Mouse (Mus musculus) kidney, adult 18-20 months (tissue): Measurements from ENCODE around the gene Vwa7.
"Not testable (repeated sequence)": the region's sequence is repeated elsewhere in the genome, so short reads cannot be mapped to it uniquely, and the experiment has no call there.

Source experiments
- DNase-seq: peaks from one replicate; pipeline ENCODE4 v3.0.0; 2021

Gene Vwa7

GRCm38 (mm10) chr17:35000717-35001451 is 15.5 kb upstream of the Vwa7 start, which contains the start of gene Vars:
TSS of gene Vars (plus strand) at chr17:35000987.
- DNase-seq = peak; percentile 91

- no peak for DNase-seq
Observed at GRCm38 (mm10) chr17:35001452-35002152, 14.8 kb upstream of the Vwa7 start.

GRCm38 (mm10) chr17:35002153-35002865 is 14.1 kb upstream of the Vwa7 start:
- DNase-seq = no peak

GRCm38 (mm10) chr17:35003022-35003838 is 13.1 kb upstream of the Vwa7 start:
- DNase-seq = no peak

GRCm38 (mm10) chr17:35004075-35004717 is 12.2 kb upstream of the Vwa7 start:
- DNase-seq = no peak

GRCm38 (mm10) chr17:35005158-35005557 is 11.2 kb upstream of the Vwa7 start:
- no peak for DNase-seq

GRCm38 (mm10) chr17:35005902-35006301 is 10.5 kb upstream of the Vwa7 start:
- not testable (repeated sequence) for DNase-seq

- DNase-seq = no peak
Observed at GRCm38 (mm10) chr17:35007387-35007991, 8.9 kb upstream of the Vwa7 start.

GRCm38 (mm10) chr17:35009586-35009985 is 6.8 kb upstream of the Vwa7 start:
- DNase-seq = no peak

- DNase-seq = no peak
Observed at GRCm38 (mm10) chr17:35011440-35011839, 4.9 kb upstream of the Vwa7 start.

GRCm38 (mm10) chr17:35012430-35012829 is 3.9 kb upstream of the Vwa7 start:
- no peak for DNase-seq

GRCm38 (mm10) chr17:35013221-35013620 is 3.2 kb upstream of the Vwa7 start:
- no peak for DNase-seq

GRCm38 (mm10) chr17:35015296-35015695 is 1.1 kb upstream of the Vwa7 start:
- no peak for DNase-seq

- no peak for DNase-seq
Observed at GRCm38 (mm10) chr17:35016791-35017705, 669 bp downstream of the Vwa7 start.

- DNase-seq = no peak
Observed at GRCm38 (mm10) chr17:35017706-35018030, 1.3 kb downstream of the Vwa7 start.

- no peak for DNase-seq
Observed at GRCm38 (mm10) chr17:35018171-35018570, 1.8 kb downstream of the Vwa7 start.

GRCm38 (mm10) chr17:35019894-35020293 is 3.5 kb downstream of the Vwa7 start:
- DNase-seq = no peak

- no peak for DNase-seq
Observed at GRCm38 (mm10) chr17:35020551-35020950, 4.2 kb downstream of the Vwa7 start.

GRCm38 (mm10) chr17:35021163-35021808 is 4.9 kb downstream of the Vwa7 start:
- DNase-seq = peak; percentile 91

- DNase-seq = peak; percentile 10
Observed at GRCm38 (mm10) chr17:35021842-35022477, 5.6 kb downstream of the Vwa7 start.
